Mouse (Mus musculus): Measurements from ENCODE around the gene Gpr84.
"Not testable (repeated sequence)": the region's sequence is repeated elsewhere in the genome, so short reads cannot be mapped to it uniquely, and the experiment has no call there.

Gpr84 gene

DNA sequence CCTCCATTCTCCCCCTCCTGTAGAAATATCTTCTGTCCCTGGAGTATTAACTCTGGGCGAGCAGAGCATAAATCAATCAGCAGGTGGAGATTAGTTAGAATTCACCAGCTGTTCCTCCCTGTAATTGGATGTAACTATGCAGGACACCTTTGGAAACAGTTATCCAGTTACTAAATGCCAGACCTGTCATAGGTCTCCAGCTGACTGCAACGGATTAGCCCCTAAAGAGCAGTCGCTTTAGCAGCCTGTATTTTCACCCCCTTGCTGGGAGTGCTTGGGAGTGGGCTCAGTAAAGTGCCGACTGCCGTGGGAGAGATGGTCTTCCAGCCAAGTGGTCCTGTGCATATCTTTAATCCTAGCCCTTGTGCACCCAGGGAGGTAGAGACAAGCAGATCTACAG is 20.8 kb downstream of the Gpr84 start:
- no peak for DNase-seq (ENCODE audit: low read depth in 2 of 2, low spot score in 2 of 2)

DNA sequence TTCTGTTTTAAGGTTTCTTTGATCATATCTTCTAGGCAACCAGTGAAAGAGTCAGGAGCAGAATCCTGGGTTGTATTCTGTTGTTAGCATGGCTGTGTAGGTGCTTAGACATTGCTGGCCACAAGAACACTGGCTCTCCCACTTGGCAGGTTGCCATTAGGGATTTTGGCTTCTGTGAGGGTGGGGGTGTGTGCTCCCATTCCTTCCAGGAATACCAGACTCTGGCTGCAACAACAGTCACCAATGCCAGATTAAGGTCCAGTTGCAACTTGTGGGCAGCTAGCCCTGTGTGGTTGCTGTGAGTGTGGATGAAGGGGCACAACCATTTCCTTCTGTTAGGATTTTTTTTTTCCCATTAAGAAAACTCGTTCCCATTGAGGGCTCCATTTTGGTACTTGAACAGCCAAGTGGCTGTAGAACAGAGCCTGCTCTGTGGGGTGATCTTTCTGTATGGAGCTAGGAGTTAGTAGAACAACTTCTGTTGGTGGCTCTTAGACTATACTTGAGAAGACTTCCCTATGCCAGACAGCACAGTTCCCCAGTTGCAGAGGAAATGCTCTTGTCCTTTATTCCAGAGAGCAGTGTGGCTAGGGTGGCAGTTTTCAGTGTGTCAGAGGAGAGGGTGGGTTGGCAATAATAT is 24.5 kb downstream of the Gpr84 start:
- no peak for DNase-seq (ENCODE audit: low read depth in 2 of 2, low spot score in 2 of 2)

DNA sequence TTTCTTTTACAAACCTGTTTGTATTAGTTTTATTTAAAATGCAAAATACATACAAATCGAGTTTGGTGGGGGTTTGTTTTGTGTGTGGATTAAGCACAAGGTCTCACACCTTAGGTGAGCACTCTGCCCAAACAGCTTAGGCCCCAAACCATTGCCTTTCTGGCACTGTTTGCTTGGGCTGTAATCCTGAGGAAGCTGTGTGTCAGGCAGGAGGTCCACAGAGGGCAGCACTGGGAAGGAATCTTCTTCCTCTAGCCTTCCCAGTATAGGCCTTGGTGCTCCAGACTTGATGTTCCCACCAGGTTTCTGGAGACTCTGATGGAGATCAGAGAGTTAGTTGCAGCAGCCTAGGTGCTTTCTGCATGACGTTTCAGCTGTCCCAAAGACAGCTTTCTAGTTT is 25.8 kb downstream of the Gpr84 start:
- no peak for DNase-seq (ENCODE audit: low read depth in 2 of 2, low spot score in 2 of 2)

DNA sequence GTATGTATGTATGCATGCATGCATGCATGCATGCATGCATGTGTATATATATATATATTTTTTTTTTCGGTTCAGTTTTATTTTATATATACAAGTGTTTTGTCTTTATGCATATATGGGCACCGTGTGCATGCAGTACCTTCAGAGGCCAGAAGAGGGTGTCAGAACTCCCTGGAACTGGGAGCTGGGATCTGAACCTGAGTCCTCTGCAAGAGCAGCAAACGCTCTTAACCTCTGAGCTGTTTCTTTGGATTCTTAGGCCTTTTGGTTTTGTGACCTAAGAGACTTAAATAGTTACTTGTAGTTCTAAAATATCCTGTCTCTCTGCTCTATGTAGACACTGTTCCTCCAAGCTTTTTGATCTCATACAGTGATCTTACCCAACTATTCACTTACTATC is 26.3 kb downstream of the Gpr84 start:
- peak in 1 of 2 experiments; percentile 51 for DNase-seq (ENCODE audit: low read depth in 2 of 2, low spot score in 2 of 2)

DNA sequence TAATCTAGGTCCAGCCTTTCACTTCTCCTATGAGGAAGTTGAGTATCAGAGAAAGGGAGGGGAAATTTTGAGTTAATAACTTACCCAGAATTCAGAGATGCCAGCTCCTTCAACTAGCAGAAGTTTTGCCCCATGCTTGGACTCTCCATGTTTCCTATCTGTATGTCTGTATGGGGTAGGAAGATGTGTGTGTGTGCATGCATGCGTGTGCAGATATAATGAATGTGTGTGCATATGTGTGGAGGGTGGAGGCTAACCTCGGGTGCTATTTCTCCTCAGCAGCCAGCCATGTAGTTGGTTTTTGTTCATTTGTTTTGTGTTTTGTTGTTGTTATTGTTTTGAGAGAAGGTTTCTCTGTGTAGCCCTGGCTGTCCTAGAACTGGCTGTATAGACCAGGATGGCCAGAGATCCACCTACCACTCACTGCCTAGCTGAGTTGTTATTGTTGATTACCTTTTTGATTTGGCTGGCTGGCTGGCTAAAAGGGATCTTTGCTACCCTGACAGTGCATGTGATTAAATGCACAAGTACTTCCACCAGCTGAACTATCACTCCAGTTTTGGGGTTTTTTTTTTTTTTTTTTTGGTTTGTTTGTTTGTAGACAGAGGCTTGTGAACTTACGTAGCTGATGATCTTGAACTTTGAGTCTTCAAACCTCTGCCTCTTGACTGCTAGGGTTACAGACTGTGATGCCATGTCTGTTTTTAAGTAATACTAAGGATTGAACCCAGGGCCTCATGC is 28.8 kb downstream of the Gpr84 start:
- DNase-seq (ENCODE audit: low read depth in 2 of 2, low spot score in 2 of 2), result no peak

DNA sequence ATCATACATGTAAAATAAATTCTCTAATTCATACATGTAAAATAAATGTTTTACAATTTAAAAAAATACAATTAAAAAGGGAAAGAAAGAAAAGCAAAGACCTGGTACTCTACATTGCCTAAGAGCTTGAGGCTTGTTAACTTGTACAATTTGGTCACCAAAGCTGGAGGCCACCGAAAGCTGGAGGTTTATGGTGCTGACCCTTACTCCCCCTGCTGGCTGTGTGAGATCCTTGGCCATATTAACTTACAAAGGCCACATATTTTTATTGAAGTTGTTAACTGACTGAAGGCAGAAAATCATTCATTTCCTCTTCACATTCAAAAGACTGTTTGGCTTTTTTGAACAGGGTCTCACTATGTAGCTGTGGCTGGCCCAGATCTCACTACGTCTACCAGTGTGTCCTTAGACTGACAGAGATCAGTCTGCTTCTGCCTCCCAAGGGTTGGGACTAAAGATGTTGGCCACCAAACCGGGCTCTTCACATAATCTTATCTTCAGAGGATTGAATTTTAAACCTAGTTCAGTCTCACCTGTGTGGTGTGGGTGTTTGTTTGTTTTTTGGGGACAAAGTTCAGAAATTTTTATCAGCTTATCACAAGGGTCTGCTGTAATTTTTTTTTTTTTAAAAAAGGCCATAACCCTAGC is 29.5 kb downstream of the Gpr84 start:
- no peak for DNase-seq (ENCODE audit: low read depth in 2 of 2, low spot score in 2 of 2)

DNA sequence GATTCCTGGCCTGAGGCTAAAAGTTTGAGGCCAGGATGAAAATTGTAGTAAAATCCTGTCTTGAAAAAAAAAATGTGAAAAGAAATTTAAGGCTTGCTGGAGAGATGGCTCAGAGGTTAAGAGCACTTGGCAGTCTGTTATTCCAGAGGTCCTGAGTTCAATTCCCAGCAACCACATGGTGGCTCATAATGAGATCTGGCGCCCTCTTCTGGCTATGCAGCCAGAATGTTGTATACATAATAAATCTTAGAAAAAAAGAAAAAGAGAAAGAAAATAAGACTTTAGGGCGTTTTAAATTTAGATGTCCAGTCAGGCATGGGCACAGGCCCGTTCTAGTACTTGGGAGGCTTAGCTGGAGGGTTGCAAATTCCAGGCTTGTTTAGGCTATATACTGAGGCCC is 30.7 kb downstream of the Gpr84 start:
- DNase-seq (ENCODE audit: low read depth in 2 of 2, low spot score in 2 of 2), result peak; percentile 33 to 46

DNA sequence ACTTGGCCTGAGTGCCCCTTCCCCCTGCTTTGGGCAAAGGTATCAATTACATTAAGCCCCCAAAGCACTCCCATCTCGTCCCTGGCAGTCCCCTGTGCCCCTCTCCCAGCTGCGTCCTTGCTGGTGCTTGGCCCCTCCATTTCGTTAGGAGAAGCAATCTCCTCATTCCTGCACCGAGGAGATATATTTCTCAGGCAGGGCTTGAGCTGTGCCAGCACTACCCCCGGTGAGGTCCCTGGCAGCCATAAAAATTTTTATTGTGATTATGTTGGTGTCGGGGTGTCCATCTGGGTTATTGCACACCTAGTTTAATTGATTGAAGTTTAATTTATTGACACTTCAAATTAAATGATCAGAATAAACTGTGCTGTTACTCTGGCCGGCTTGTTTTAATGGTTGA is 32.5 kb downstream of the Gpr84 start:
- no peak for DNase-seq (ENCODE audit: low read depth in 2 of 2, low spot score in 2 of 2)

DNA sequence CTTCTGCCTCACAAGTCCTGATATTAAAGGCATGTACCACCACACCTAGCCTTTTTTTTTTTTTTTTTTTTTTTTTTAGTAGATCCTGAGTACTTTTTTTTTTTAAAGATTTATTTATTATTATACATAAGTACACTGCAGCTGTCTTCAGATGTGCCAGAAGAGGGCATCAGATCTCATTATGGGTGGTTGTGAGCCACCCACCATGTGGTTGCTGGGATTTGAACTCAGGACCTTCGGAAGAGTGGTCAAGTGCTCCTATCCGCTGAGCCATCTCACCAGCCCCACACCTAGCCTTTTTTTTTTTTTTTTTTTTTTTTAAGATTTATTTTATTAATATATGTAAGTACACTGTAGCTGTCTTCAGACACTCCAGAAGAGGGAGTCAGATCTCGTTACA is 34.5 kb downstream of the Gpr84 start:
- not testable (repeated sequence) for DNase-seq (ENCODE audit: low read depth in 2 of 2, low spot score in 2 of 2)

DNA sequence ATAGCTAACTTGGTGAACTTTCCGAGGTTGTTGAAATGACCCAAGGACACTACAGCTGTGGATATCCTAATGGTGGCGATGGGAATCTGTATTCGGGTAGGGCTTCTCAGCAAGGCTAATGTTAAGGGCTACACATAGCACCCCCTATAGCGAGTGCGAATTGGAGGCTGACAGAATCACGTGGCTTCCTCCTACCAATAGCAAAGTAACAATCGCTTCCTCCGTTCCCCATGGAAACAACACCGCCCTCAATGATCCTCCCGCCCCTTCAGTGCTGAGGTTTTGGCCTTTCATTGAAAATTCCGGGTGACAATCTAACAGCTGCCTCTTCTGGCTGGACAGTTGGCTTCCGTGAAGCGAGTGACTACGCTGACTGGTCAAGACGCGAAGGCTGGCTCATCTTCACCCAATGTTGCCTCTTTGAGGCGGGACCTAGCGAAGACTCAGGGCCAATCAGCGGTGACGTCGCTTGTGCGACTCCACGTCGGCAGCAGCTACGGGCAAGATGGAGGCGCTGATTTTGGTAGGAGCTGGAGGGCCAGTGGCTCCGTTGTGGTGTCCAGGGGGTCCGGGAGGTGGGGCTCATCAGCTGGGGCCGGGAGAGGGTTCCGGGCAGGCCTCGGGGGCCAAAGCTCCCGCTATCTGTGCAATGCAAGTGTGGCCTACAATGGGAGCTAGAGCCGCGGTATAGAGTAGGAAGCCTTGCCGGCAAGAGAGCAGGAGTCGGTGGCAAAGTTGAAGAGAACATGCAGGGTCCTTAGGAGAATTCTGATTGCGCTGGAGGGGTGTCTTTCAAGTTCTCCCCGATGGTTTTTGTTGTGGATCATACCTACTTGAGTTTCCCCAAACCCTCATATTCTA is 37.8 kb downstream of the Gpr84 start, which contains the start of gene Copz1:
Gene Copz1 (plus strand): TSS at position 296 of the 861 bp plus-strand sequence.
- DNase-seq (ENCODE audit: low read depth in 2 of 2, low spot score in 2 of 2), result peak; percentile 93 to 95

DNA sequence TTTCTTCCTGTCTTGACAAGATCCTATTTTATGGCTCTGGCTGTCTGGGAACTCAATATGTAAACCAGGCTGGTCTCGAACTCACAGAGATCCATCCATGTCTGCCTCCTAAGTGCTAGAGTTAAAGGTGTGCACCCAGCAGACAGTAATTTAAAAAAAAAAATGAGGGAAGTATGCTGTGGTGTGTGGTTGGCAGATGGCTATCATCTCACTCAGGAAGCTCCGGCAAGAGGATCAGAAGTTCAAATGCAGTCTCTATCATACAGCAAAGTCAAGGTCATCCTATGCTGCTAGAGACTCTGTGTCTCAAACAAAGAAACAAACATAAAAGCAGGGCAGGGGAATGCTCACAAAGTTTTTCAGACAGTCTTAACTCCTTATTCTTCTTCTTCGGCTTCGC is 41.5 kb downstream of the Gpr84 start:
- no peak for DNase-seq (ENCODE audit: low read depth in 2 of 2, low spot score in 2 of 2)

DNA sequence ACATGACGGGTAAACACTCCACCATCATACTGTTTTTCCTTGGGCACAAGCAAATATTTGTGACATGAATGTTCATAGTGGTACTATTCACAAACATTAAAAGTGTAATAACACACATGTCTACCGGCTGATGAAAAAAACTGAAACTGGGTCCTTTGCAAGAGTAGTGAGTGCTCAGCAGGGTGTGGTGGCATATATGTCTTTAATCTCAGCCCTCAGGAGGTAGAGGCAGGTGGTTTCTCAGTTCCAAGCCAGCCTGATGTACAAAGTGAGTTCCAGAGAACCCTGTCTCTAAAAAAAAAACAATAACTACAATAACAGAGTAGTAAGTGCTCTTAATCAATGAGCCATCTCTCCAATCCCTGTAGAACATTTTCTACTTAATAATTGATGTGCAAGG is 45.6 kb downstream of the Gpr84 start:
- no peak for DNase-seq (ENCODE audit: low read depth in 2 of 2, low spot score in 2 of 2)

DNA sequence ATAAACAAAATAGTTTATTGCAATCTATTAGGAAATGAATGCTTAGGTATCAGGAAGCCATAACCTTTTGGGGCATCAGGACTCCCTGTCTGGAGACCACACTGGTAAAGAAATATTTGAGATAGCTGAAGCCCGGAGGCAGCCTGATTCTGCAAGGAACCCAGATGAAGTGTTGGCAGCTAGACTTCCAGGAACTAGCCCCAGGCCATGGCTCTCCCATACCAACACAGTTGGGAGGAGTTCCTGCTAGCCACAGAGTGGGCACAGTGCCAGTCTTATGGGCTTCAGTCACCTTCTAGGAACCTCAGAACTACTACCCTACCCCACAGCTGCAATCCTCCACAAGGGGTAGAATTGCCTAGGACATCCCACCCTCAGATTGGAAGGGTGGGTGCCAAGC is 50.4 kb downstream of the Gpr84 start:
- DNase-seq (ENCODE audit: low read depth in 2 of 2, low spot score in 2 of 2), result no peak

DNA sequence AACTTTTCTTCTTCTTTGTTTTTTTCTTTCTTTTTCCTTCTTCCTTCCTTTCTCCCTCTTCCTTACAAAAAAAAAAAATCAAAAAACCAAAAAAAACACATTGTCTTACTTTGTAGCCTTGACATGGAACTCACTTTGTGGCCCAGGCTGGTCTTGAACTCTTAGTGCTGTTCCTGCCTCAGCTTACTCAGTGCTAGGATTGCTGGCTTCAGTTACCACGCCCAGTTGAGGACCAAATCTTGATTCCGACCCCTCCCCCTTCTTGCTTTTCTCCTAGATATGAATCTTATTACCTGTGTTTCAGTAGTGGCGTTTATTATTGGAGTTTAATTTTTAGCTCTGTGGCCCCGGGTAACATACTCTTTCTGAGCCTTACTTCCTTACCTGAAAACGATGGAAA is 51.2 kb downstream of the Gpr84 start:
- no peak for DNase-seq (ENCODE audit: low read depth in 2 of 2, low spot score in 2 of 2)

Data from CD8-positive naive resting alpha-beta T cell, adult 2 months (primary cell).